8 mouse cellular contexts compared by ENCODE assay signal in the genomic region with DNA sequence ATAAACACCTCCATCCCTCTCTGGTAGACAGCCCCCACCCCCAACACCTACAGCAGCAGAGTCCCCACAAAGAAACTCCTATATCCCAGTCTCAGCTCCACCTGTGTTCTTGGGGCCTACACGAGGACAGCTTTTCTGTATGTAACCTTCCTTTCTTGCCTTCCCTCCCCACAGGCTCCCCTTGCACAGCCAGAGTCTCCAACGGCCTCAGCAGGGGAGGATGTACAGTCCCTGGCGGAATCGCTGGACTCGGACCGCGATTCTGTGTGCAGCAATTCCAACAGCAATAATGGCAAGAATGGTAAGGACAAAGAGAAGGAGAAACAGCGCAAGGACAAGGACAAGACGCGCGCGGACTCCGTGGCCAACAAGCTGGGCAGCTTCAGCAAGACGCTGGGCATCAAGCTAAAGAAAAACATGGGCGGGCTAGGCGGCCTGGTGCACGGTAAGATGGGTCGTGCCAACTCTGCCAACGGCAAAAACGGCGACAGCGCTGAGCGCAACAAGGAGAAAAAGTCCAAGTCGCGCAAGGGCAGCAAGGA.
DNase-seq lines count a peak whose midpoint lies in the region; ATAC-seq and TF ChIP-seq lines count a peak whose summit lies in the region.

No protein-coding gene starts in this region.

- H3K27ac ChIP-seq in heart, embryonic 15.5 days: no peak overlapping the region
- no peak overlapping the region for H3K27ac ChIP-seq in forebrain, embryonic 10.5 days
- no peak overlapping the region for H3K27ac ChIP-seq in limb, embryonic 15.5 days
- H3K27ac ChIP-seq in thymus, adult 2 months (ENCODE audit: control insufficient read depth, insufficient read depth, low read length): no peak overlapping the region

- TF ChIP-seq CTCF in E14TG2a.4 (conservative IDR thresholded peaks at IDR 0.05; ENCODE audit: low read length): no peak
- TF ChIP-seq CTCF in thymus, adult 2 months (IDR thresholded peaks at IDR 0.05; ENCODE audit: borderline replicate concordance, control insufficient read depth, extremely low read depth, insufficient read depth, low read length, poor library complexity): no peak

- no peak for ATAC-seq in heart, embryonic 15.5 days (replicated peaks; ENCODE audit: insufficient number of reproducible peaks, insufficient read depth, low FRiP score, low read depth)
- ATAC-seq in limb, embryonic 15.5 days (ENCODE audit: insufficient number of reproducible peaks, low FRiP score, low TSS enrichment, low read depth): no peak

- peak overlapping the region; percentile 47 for H3K4me3 ChIP-seq in heart, embryonic 15.5 days
- peak overlapping the region; percentile 79 for H3K4me3 ChIP-seq in E14TG2a.4 (replicated peaks; ENCODE audit: low read length)
- H3K4me3 ChIP-seq in forebrain, embryonic 10.5 days: peak overlapping the region; percentile 51
- peak overlapping the region; percentile 45 for H3K4me3 ChIP-seq in limb, embryonic 15.5 days
- no peak overlapping the region for H3K4me3 ChIP-seq in thymus, adult 2 months (ENCODE audit: control insufficient read depth, insufficient read depth, low read length)

- DNase-seq in heart, adult 9 months (ENCODE audit: low spot score in 2 of 2): no peak
- peak; percentile 24 for DNase-seq in forebrain, embryonic 10.5 days (ENCODE audit: extremely low spot score, low spot score)
- DNase-seq in urinary bladder, postnatal 10 days (ENCODE audit: low spot score): no peak
- DNase-seq in thymus, adult 2 months: no peak
- no peak for DNase-seq in adrenal gland, adult 2 months

- WGBS in heart, embryonic 15.5 days: 8% methylated on average over 25 of the region's 25 CpGs
- WGBS in forebrain, embryonic 10.5 days: 6% methylated on average over 25 of the region's 25 CpGs
- WGBS in limb, embryonic 15.5 days: 10% methylated on average over 25 of the region's 25 CpGs
- 18% methylated on average over 25 of the region's 25 CpGs for WGBS in thymus, adult 2 months

- H3K36me3 ChIP-seq in heart, embryonic 15.5 days: no peaks in the 10 kb centered on the region
- no peaks in the 10 kb centered on the region for H3K36me3 ChIP-seq in E14TG2a.4 (ENCODE audit: insufficient read depth, low read length)
- no peaks in the 10 kb centered on the region for H3K36me3 ChIP-seq in forebrain, embryonic 10.5 days (replicated peaks)
- no peaks in the 10 kb centered on the region for H3K36me3 ChIP-seq in limb, embryonic 15.5 days
- no peaks in the 10 kb centered on the region for H3K36me3 ChIP-seq in thymus, adult 2 months (ENCODE audit: control insufficient read depth, insufficient read depth, low read length)

- peaks cover 91% of the 10 kb centered on the region for H3K27me3 ChIP-seq in heart, embryonic 15.5 days
- H3K27me3 ChIP-seq in E14TG2a.4 (ENCODE audit: insufficient read depth, low read length): peaks cover 73% of the 10 kb centered on the region
- peaks cover 93% of the 10 kb centered on the region for H3K27me3 ChIP-seq in forebrain, embryonic 10.5 days (ENCODE audit: poor library complexity, severe bottlenecking)
- H3K27me3 ChIP-seq in limb, embryonic 15.5 days: peaks cover 90% of the 10 kb centered on the region
- peaks cover 20% of the 10 kb centered on the region; the same call in 1 of the 2 replicates for H3K27me3 ChIP-seq in thymus, adult 2 months (ENCODE audit: control insufficient read depth, insufficient read depth, low read length)

- H3K4me1 ChIP-seq in heart, embryonic 15.5 days (replicated peaks): peaks cover 30% of the 10 kb centered on the region
- peaks cover 48% of the 10 kb centered on the region for H3K4me1 ChIP-seq in E14TG2a.4 (replicated peaks; ENCODE audit: low read depth, low read length)
- peaks cover 39% of the 10 kb centered on the region for H3K4me1 ChIP-seq in forebrain, embryonic 10.5 days
- H3K4me1 ChIP-seq in limb, embryonic 15.5 days: peaks cover 40% of the 10 kb centered on the region
- peaks cover 30% of the 10 kb centered on the region for H3K4me1 ChIP-seq in thymus, adult 2 months (replicated peaks; ENCODE audit: control insufficient read depth, insufficient read depth, low read length)

- no peak overlapping the region for H3K9ac ChIP-seq in heart, embryonic 15.5 days
- no peak overlapping the region for H3K9ac ChIP-seq in limb, embryonic 15.5 days

- no peaks in the 10 kb centered on the region for H3K9me3 ChIP-seq in heart, embryonic 15.5 days (replicated peaks)
- H3K9me3 ChIP-seq in E14TG2a.4 (ENCODE audit: low read length): peaks cover 8% of the 10 kb centered on the region
- H3K9me3 ChIP-seq in forebrain, embryonic 10.5 days: no peaks in the 10 kb centered on the region
- H3K9me3 ChIP-seq in limb, embryonic 15.5 days: no peaks in the 10 kb centered on the region

- no peak for TF ChIP-seq POLR2A in thymus, adult 2 months (IDR thresholded peaks at IDR 0.05; ENCODE audit: control insufficient read depth, extremely low read depth, insufficient read depth, low read length, poor library complexity)

- H3K4me2 ChIP-seq in heart, embryonic 15.5 days: peak overlapping the region; percentile 78
- H3K4me2 ChIP-seq in limb, embryonic 15.5 days: peak overlapping the region; percentile 88
